Mouse (Mus musculus) granulocyte monocyte progenitor cell, adult 5-6 weeks (primary cell): ENCODE results near the gene Nsdhl. TPM values are rescaled to one million over a fixed set of nuclear protein-coding genes. Genes with fewer than 3 reads are reported as not detected.

Experiments used
- ATAC-seq: replicated peaks from 2 replicates; pipeline ENCODE4 v1.8.0; 2016; ENCODE audit warnings: mild to moderate bottlenecking, moderate TSS enrichment, inconsistent platforms; ENCODE audit not compliant: poor library complexity, severe bottlenecking
- total RNA-seq, 2 experiments: library from RNA; stranded (forward) in 1 of 2; stranded (reverse) in 1 of 2; fragments of 200-712, 200-1000 nt in 1 of 2; fragments of >200 nt in 1 of 2; fragmentation: Nextera tagmentation in 1 of 2; gene quantifications; 2 replicates each; pipeline ENCODE4 v1.2.3; 2014 to 2017

Nsdhl gene
- total RNA-seq, 2 experiments from 2014 or later = 17.9 to 20.2 TPM

DNA sequence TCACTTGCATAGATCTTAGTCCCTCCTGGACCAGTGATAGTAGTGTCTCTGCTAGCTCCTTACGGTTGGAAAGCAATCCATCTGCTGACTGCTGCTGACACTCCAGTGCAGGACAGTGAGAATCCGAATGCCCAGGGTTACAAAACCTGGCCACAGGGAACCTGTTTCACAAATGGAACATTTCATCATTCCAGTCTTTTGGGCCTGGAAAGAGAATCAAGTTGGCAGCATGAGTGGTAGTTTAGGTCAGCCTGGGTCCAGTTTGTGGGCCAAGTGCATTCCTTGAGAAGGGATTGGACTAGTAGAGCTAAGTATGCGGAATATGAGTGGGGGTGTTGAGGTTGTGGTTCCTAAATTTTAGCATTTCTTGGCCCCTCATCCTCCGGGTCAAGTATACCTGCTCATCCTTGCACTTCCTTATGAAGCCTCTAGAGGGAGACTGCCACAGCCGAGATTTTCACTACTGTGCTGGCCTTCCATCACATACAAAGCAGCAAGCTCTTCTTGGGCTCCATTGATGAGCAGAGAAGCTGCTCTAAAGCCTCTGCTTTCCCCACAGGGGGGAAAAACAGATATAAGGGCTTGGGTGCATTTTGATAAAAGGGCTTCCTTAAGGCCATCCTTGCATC, 74.0 kb downstream of the Nsdhl start:
- ATAC-seq = peak; percentile 44; the same call in 1 of the 2 replicates

GRCm38 (mm10) chrX:72995542-72995941, 77.2 kb downstream of the Nsdhl start:
- ATAC-seq = no peak

DNA sequence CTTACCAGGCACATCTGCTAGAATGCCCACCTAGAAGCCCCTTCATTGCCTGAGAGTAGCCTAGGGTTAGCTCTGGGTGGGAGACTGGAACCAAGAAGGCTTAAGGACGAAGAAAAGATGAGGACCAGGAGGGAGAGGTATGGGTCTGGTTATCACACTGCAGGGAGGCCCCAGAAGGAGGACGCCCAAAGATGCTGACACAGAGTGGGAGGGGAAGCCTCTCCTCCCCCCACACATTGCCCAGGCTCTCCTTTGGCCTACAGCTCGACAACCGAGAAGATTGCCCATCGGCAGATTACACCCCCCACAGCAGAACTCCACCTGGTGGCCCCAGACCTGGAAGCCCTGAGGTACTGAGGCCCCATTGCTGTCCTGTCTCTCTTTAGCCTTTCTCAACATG, 84.8 kb downstream of the Nsdhl start:
- ATAC-seq = no peak

GRCm38 (mm10) chrX:73005678-73006077, 87.3 kb downstream of the Nsdhl start:
- ATAC-seq = no peak

GRCm38 (mm10) chrX:73007597-73008479, 89.5 kb downstream of the Nsdhl start:
- peak; percentile 97 for ATAC-seq

Other genes starting within 250 kb of the Nsdhl start
- gene Gabrq, start 93.4 kb upstream of the Nsdhl start, total RNA-seq (2014; fragmentation: Nextera tagmentation) = not detected in 2 replicates
- not detected in 2 replicates for gene Gabrq, start 93.4 kb upstream of the Nsdhl start, total RNA-seq (2017)
- 52.3 and 71.4 TPM in 2 replicates for gene Cetn2, start 146 bp upstream of the Nsdhl start, total RNA-seq (2014; fragmentation: Nextera tagmentation)
- 93.3 and 127 TPM in 2 replicates for gene Cetn2, start 146 bp upstream of the Nsdhl start, total RNA-seq (2017)
- gene Zfp185, start 68.8 kb downstream of the Nsdhl start, total RNA-seq (2014; fragmentation: Nextera tagmentation) = not detected in 2 replicates
- not detected in 2 replicates for gene Zfp185, start 68.8 kb downstream of the Nsdhl start, total RNA-seq (2017)
- not detected in 2 replicates for gene Pnma5, start 118.5 kb downstream of the Nsdhl start, total RNA-seq (2014; fragmentation: Nextera tagmentation)
- not detected in 2 replicates for gene Pnma5, start 118.5 kb downstream of the Nsdhl start, total RNA-seq (2017)
- not detected in 2 replicates for gene Pnma3, start 146.2 kb downstream of the Nsdhl start, total RNA-seq (2014; fragmentation: Nextera tagmentation)
- not detected in 2 replicates for gene Pnma3, start 146.2 kb downstream of the Nsdhl start, total RNA-seq (2017)
- gene Xlr4a, start 163.9 kb downstream of the Nsdhl start, total RNA-seq (2014; fragmentation: Nextera tagmentation) = 23.8 and 24.8 TPM in 2 replicates
- gene Xlr4a, start 163.9 kb downstream of the Nsdhl start, total RNA-seq (2017) = 10.9 and 14.2 TPM in 2 replicates
- 1.8 and 8.5 TPM in 2 replicates for gene Xlr3a, start 178.5 kb downstream of the Nsdhl start, total RNA-seq (2014; fragmentation: Nextera tagmentation)
- 4.2 and 6.0 TPM in 2 replicates for gene Xlr3a, start 178.5 kb downstream of the Nsdhl start, total RNA-seq (2017)
- not detected in 2 replicates for gene Gm14685, start 198.5 kb downstream of the Nsdhl start, total RNA-seq (2014; fragmentation: Nextera tagmentation)
- not detected in 2 replicates for gene Gm14685, start 198.5 kb downstream of the Nsdhl start, total RNA-seq (2017)
- not detected in 2 replicates for gene Xlr5b, start 230.2 kb downstream of the Nsdhl start, total RNA-seq (2014; fragmentation: Nextera tagmentation)
- not detected in 2 replicates for gene Xlr5b, start 230.2 kb downstream of the Nsdhl start, total RNA-seq (2017)
- not detected in 2 replicates for gene DXBay18, start 230.9 kb downstream of the Nsdhl start, total RNA-seq (2014; fragmentation: Nextera tagmentation)
- not detected in 2 replicates for gene DXBay18, start 230.9 kb downstream of the Nsdhl start, total RNA-seq (2017)